Mouse (Mus musculus): ENCODE results near the gene Olfr1113.
"Not testable (repeated sequence)": the region's sequence is repeated elsewhere in the genome, so short reads cannot be mapped to it uniquely, and the experiment has no call there.

Gene Olfr1113

GRCm38 (mm10) chr2:87208670-87209069 lies at the start of gene Olfr1113:
Gene Olfr1113, plus strand, starts transcription at chr2:87208970.
- no peak for DNase-seq

DNA sequence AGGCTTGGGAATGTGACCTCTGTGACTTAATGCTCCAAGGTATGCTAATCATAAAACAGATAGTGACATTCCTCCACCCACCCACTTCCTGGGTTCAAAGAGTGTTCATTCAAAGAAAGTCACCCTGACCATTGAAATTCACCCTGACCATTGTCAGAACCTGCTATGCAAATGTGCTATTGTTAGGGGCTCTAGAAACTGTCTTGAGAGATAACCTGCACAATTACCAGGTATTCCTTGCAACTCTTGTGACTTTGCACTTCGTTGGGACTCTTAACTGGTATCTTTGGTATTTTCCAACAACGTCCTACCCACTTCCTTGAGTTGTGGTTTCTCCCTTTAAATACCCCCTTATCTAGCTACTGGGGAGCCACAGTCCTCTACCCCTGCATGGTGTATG lies 41.0 kb upstream of the Olfr1113 start:
- not testable (repeated sequence) for DNase-seq

DNA sequence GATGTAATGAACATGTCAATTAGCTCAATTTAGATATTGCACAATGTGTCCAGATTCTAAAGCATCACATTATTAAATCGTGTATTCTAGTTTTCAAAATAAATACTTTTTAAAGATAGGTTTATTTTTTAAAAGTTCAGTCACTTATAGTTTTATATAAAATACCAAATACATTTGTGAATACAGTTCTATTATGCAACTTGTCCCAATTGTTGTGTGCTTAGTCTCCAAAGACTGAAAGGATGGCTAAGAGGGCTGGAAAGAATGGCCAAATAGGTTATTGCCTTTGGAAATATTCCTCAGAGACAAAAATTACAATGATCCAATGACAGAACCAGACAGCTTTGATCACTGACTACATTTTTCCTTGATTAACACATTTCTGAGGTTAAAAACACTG lies 21.3 kb upstream of the Olfr1113 start, which contains the start of gene Olfr1112:
Gene Olfr1112 (plus strand): TSS at position 301 of the 400 bp plus-strand sequence.
- DNase-seq = no peak

GRCm38 (mm10) chr2:87247713-87248112 lies 38.9 kb downstream of the Olfr1113 start, which contains the start of gene Olfr1115:
Gene Olfr1115, plus strand, starts transcription at chr2:87248013.
- DNase-seq = no peak
